In the genomic region with DNA sequence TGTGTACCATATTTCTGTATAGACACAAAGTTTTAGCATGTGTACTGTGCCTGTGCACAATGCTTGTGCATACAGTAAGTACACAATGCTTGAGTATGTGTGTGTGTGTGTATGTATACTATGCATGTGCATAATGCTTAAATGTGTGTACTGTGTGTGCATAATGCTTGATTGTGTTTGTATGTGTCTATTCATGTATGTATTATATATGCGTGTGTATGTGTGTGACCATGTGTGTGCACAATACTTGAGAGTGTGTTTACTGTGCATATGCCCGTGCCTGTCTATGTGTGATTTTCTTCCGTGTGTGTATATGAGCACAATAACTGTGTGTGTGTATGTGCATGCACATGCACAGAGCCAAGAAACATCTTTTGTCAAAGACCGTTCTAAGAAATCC, we compare ENCODE assay signal across 20 mouse cellular contexts.
DNase-seq lines count a peak whose midpoint lies in the region; ATAC-seq and TF ChIP-seq lines count a peak whose summit lies in the region.
"Had no signal": no experiment of that assay in that cellular context is flagged by ENCODE, and none has a peak within 500 bp of the region (broad histone marks: within the 10 kb centered on the region; RNA-seq: fewer than 3 reads in every experiment).

No protein-coding gene starts in this region.

- ATAC-seq in forebrain, embryonic 13.5 days: peak; percentile 73
- ATAC-seq in forebrain, embryonic 11.5 days (replicated peaks; ENCODE audit: low FRiP score): no peak; the same call in 1 of the 2 replicates
- peak; percentile 81 for ATAC-seq in midbrain, embryonic 13.5 days
- ATAC-seq in hindbrain, embryonic 15.5 days (ENCODE audit: low FRiP score, low read depth): peak; percentile 69
- 0 out of 2 replicates have a peak, but pooled peaks have one; percentile 42 for ATAC-seq in midbrain, postnatal 0 days (ENCODE audit: low FRiP score)
- ATAC-seq in liver, postnatal 0 days: no peak

- H3K4me3 ChIP-seq in forebrain, embryonic 13.5 days: no peak overlapping the region
- no peak overlapping the region for H3K4me3 ChIP-seq in forebrain, embryonic 11.5 days (ENCODE audit: low read depth, low read length)
- H3K4me3 ChIP-seq in midbrain, embryonic 13.5 days (replicated peaks): peak overlapping the region; percentile 20; the same call in 1 of the 2 replicates
- H3K4me3 ChIP-seq in midbrain, embryonic 10.5 days: no peak overlapping the region
- no peak overlapping the region for H3K4me3 ChIP-seq in hindbrain, embryonic 15.5 days
- peak overlapping the region; percentile 23; the same call in 1 of the 2 replicates for H3K4me3 ChIP-seq in midbrain, postnatal 0 days (ENCODE audit: low read depth, low read length)
- H3K4me3 ChIP-seq in liver, postnatal 0 days (ENCODE audit: low read depth, low read length): no peak overlapping the region
- H3K4me3 ChIP-seq: heart, adult 2 months; heart, embryonic 13.5 days; neural tube, embryonic 12.5 days had no signal

- WGBS in forebrain, embryonic 13.5 days: 79% methylated on average over 4 of the region's 4 CpGs
- WGBS in forebrain, embryonic 11.5 days: 90% methylated on average over 4 of the region's 4 CpGs
- WGBS in midbrain, embryonic 13.5 days: 87% methylated on average over 4 of the region's 4 CpGs
- WGBS in midbrain, embryonic 10.5 days: 89% methylated on average over 4 of the region's 4 CpGs
- 74% methylated on average over 4 of the region's 4 CpGs for WGBS in hindbrain, embryonic 15.5 days
- WGBS in midbrain, postnatal 0 days: 52% methylated on average over 4 of the region's 4 CpGs
- 84% methylated on average over 4 of the region's 4 CpGs for WGBS in liver, postnatal 0 days (ENCODE audit: insufficient replicate concordance)

- no peaks in the 10 kb centered on the region for H3K9me3 ChIP-seq in forebrain, embryonic 13.5 days (replicated peaks)
- no peaks in the 10 kb centered on the region for H3K9me3 ChIP-seq in forebrain, embryonic 11.5 days (ENCODE audit: control insufficient read depth, low read length)
- H3K9me3 ChIP-seq in midbrain, embryonic 13.5 days: no peaks in the 10 kb centered on the region
- no peaks in the 10 kb centered on the region for H3K9me3 ChIP-seq in midbrain, embryonic 10.5 days (replicated peaks)
- no peaks in the 10 kb centered on the region for H3K9me3 ChIP-seq in hindbrain, embryonic 15.5 days
- H3K9me3 ChIP-seq in midbrain, postnatal 0 days (ENCODE audit: low read length): no peaks in the 10 kb centered on the region
- no peaks in the 10 kb centered on the region for H3K9me3 ChIP-seq in liver, postnatal 0 days (ENCODE audit: low read length)
- H3K9me3 ChIP-seq: heart, embryonic 13.5 days; neural tube, embryonic 12.5 days had no signal

- H3K4me1 ChIP-seq in forebrain, embryonic 13.5 days: no peaks in the 10 kb centered on the region
- no peaks in the 10 kb centered on the region for H3K4me1 ChIP-seq in forebrain, embryonic 11.5 days (replicated peaks; ENCODE audit: control insufficient read depth, insufficient read depth, low read length)
- peaks cover 7% of the 10 kb centered on the region for H3K4me1 ChIP-seq in midbrain, embryonic 13.5 days (replicated peaks)
- H3K4me1 ChIP-seq in midbrain, embryonic 10.5 days: no peaks in the 10 kb centered on the region
- H3K4me1 ChIP-seq in hindbrain, embryonic 15.5 days (replicated peaks): 0 out of 2 replicates have a peak, but pooled peaks cover 4% of the 10 kb centered on the region
- no peaks in the 10 kb centered on the region for H3K4me1 ChIP-seq in midbrain, postnatal 0 days (ENCODE audit: insufficient read depth, low read length)
- no peaks in the 10 kb centered on the region for H3K4me1 ChIP-seq in liver, postnatal 0 days (ENCODE audit: insufficient read depth)
- H3K4me1 ChIP-seq: heart, embryonic 13.5 days; neural tube, embryonic 12.5 days had no signal

- no peaks in the 10 kb centered on the region for H3K36me3 ChIP-seq in forebrain, embryonic 13.5 days (ENCODE audit: poor library complexity, severe bottlenecking)
- H3K36me3 ChIP-seq in forebrain, embryonic 11.5 days (ENCODE audit: control insufficient read depth, insufficient read depth, low read length): no peaks in the 10 kb centered on the region
- no peaks in the 10 kb centered on the region for H3K36me3 ChIP-seq in midbrain, embryonic 13.5 days
- H3K36me3 ChIP-seq in midbrain, embryonic 10.5 days: no peaks in the 10 kb centered on the region
- peaks cover 5% of the 10 kb centered on the region; the same call in 1 of the 2 replicates for H3K36me3 ChIP-seq in hindbrain, embryonic 15.5 days
- H3K36me3 ChIP-seq in midbrain, postnatal 0 days (ENCODE audit: insufficient read depth, low read length): no peaks in the 10 kb centered on the region
- H3K36me3 ChIP-seq in liver, postnatal 0 days (replicated peaks; ENCODE audit: insufficient read depth, low read length): 0 out of 2 replicates have a peak, but pooled peaks cover 2% of the 10 kb centered on the region
- H3K36me3 ChIP-seq: neural tube, embryonic 12.5 days had no signal

- TF ChIP-seq EP300 in liver, postnatal 0 days (IDR thresholded peaks at IDR 0.05; ENCODE audit: low read depth): no peak

- no peaks in the 10 kb centered on the region for H3K27me3 ChIP-seq in forebrain, embryonic 13.5 days
- H3K27me3 ChIP-seq in forebrain, embryonic 11.5 days (ENCODE audit: control insufficient read depth, insufficient read depth, low read length): no peaks in the 10 kb centered on the region
- no peaks in the 10 kb centered on the region for H3K27me3 ChIP-seq in midbrain, embryonic 13.5 days
- H3K27me3 ChIP-seq in midbrain, embryonic 10.5 days (ENCODE audit: low read depth, poor library complexity, severe bottlenecking): no peaks in the 10 kb centered on the region
- H3K27me3 ChIP-seq in hindbrain, embryonic 15.5 days: no peaks in the 10 kb centered on the region
- H3K27me3 ChIP-seq in midbrain, postnatal 0 days (ENCODE audit: insufficient read depth, low read length): no peaks in the 10 kb centered on the region
- no peaks in the 10 kb centered on the region for H3K27me3 ChIP-seq in liver, postnatal 0 days (ENCODE audit: insufficient read depth, low read length)
- H3K27me3 ChIP-seq: heart, embryonic 13.5 days; neural tube, embryonic 12.5 days had no signal

- H3K4me2 ChIP-seq in forebrain, embryonic 13.5 days: peak overlapping the region; percentile 40
- no peak overlapping the region for H3K4me2 ChIP-seq in forebrain, embryonic 11.5 days (ENCODE audit: low read depth, low read length, severe bottlenecking)
- H3K4me2 ChIP-seq in midbrain, embryonic 13.5 days (replicated peaks): peak overlapping the region; percentile 44
- peak overlapping the region; percentile 44 for H3K4me2 ChIP-seq in hindbrain, embryonic 15.5 days
- H3K4me2 ChIP-seq in midbrain, postnatal 0 days (ENCODE audit: low read depth, low read length, poor library complexity, severe bottlenecking): peak overlapping the region; percentile 39
- no peak overlapping the region for H3K4me2 ChIP-seq in liver, postnatal 0 days (ENCODE audit: low read depth, low read length)
- H3K4me2 ChIP-seq: heart, embryonic 13.5 days; neural tube, embryonic 12.5 days had no signal

- no peak for TF ChIP-seq CTCF in midbrain, postnatal 0 days (IDR thresholded peaks at IDR 0.05)
- no peak for TF ChIP-seq CTCF in liver, postnatal 0 days (IDR thresholded peaks at IDR 0.05; ENCODE audit: low read depth)

- no peak overlapping the region for H3K9ac ChIP-seq in forebrain, embryonic 13.5 days
- no peak overlapping the region for H3K9ac ChIP-seq in forebrain, embryonic 11.5 days (ENCODE audit: low read length)
- H3K9ac ChIP-seq in midbrain, embryonic 13.5 days (replicated peaks): no peak overlapping the region; the same call in 1 of the 2 replicates
- H3K9ac ChIP-seq in hindbrain, embryonic 15.5 days: no peak overlapping the region
- H3K9ac ChIP-seq in midbrain, postnatal 0 days (replicated peaks; ENCODE audit: low read length, poor library complexity, severe bottlenecking): peak overlapping the region; percentile 4; the same call in 1 of the 2 replicates
- no peak overlapping the region for H3K9ac ChIP-seq in liver, postnatal 0 days (replicated peaks)
- H3K9ac ChIP-seq: heart, embryonic 13.5 days; neural tube, embryonic 12.5 days had no signal

- H3K27ac ChIP-seq in forebrain, embryonic 13.5 days: no peak overlapping the region
- no peak overlapping the region for H3K27ac ChIP-seq in forebrain, embryonic 11.5 days (ENCODE audit: low read depth, low read length)
- peak overlapping the region; percentile 68; the same call in 1 of the 2 replicates for H3K27ac ChIP-seq in midbrain, embryonic 13.5 days
- H3K27ac ChIP-seq in midbrain, embryonic 10.5 days (replicated peaks): no peak overlapping the region
- H3K27ac ChIP-seq in hindbrain, embryonic 15.5 days (replicated peaks): no peak overlapping the region
- peak overlapping the region; percentile 19; the same call in 1 of the 2 replicates for H3K27ac ChIP-seq in midbrain, postnatal 0 days (ENCODE audit: low read depth, low read length)
- H3K27ac ChIP-seq in liver, postnatal 0 days (ENCODE audit: low read depth): no peak overlapping the region
- H3K27ac ChIP-seq: heart, adult 2 months; heart, embryonic 13.5 days; kidney, postnatal 0 days; neural tube, embryonic 12.5 days had no signal

- DNase-seq in forebrain, embryonic 11.5 days (ENCODE audit: low spot score): no peak
- DNase-seq in midbrain, embryonic 10.5 days (ENCODE audit: low spot score): no peak
- no peak for DNase-seq in midbrain, postnatal 0 days (ENCODE audit: low spot score)
- DNase-seq in heart, postnatal 4 days: no peak
- no peak for DNase-seq in liver, postnatal 0 days
- DNase-seq: adrenal gland, postnatal 36 days; cerebellum, adult 9-10 months; gastrocnemius, postnatal 36 days; heart, adult 2 months; kidney, adult 2 months; layer of hippocampus, adult 9-11 months; lung, postnatal 10 days; right cerebral cortex, adult 18-20 months; thymus, postnatal 14 days had no signal

Comparison
In these comparisons a context has a peak if more than half of its experiments do, and no peak if none do; other contexts are left out.
1. ATAC-seq: peak in forebrain, embryonic 13.5 days (single experiment), midbrain, embryonic 13.5 days (single experiment), hindbrain, embryonic 15.5 days (single experiment) and midbrain, postnatal 0 days (single experiment); none in forebrain, embryonic 11.5 days (single experiment) and liver, postnatal 0 days (single experiment).
2. H3K27ac ChIP-seq: peak in midbrain, embryonic 13.5 days (single experiment) and midbrain, postnatal 0 days (single experiment); none in forebrain, embryonic 13.5 days (single experiment), forebrain, embryonic 11.5 days (single experiment), midbrain, embryonic 10.5 days (single experiment), hindbrain, embryonic 15.5 days (single experiment) and liver, postnatal 0 days (single experiment).
3. H3K4me2 ChIP-seq: peak in forebrain, embryonic 13.5 days (single experiment), midbrain, embryonic 13.5 days (single experiment), hindbrain, embryonic 15.5 days (single experiment) and midbrain, postnatal 0 days (single experiment); none in forebrain, embryonic 11.5 days (single experiment) and liver, postnatal 0 days (single experiment).
4. H3K4me3 ChIP-seq: peak in midbrain, embryonic 13.5 days (single experiment) and midbrain, postnatal 0 days (single experiment); none in forebrain, embryonic 13.5 days (single experiment), forebrain, embryonic 11.5 days (single experiment), midbrain, embryonic 10.5 days (single experiment), hindbrain, embryonic 15.5 days (single experiment) and liver, postnatal 0 days (single experiment).